8 mouse cellular contexts compared by ENCODE assay signal in genomic region chr4:55121126-55121525, GRCm38 (mm10).
"Had no signal": no experiment of that assay in that cellular context is flagged by ENCODE, and none has a peak within 500 bp of the region (broad histone marks: within the 10 kb centered on the region; RNA-seq: fewer than 3 reads in every experiment).

No protein-coding gene starts in this region.

- DNase-seq: kidney, postnatal 25 days; layer of hippocampus, adult 9-11 months; layer of hippocampus, postnatal 36 days; lung, adult 18-20 months; retina, postnatal 1 day; right cerebral cortex, postnatal 4 days; thymus, adult 2 months; thymus, postnatal 25 days had no signal
